Mouse (Mus musculus) CH12.LX (cell line): Measurements from ENCODE around the gene Ppara. TPM values are rescaled to one million over a fixed set of nuclear protein-coding genes. Genes with fewer than 3 reads are reported as not detected.

Experiments
- DNase-seq: peaks from one replicate; pipeline ENCODE4 v3.0.0-alpha.2; 2013; ENCODE audit errors: extremely low read depth
- H3K27ac ChIP-seq: 2 replicates; pipeline ENCODE4 v1.5.1; 2012; ENCODE audit warnings: low read depth, mild to moderate bottlenecking, control low read depth, moderate library complexity; ENCODE audit not compliant: insufficient read depth
- H3K27me3 ChIP-seq: replicated peaks from 2 replicates; pipeline ENCODE3; 2012; ENCODE audit warnings: inconsistent platforms
- H3K36me3 ChIP-seq, 2 experiments: replicated peaks in 1 of 2; 2 replicates each; pipeline versions ENCODE3 to v1.6.1; 2012; ENCODE audit warnings: inconsistent platforms in 1 of 2, low read length in 1 of 2, mild to moderate bottlenecking in 1 of 2, mixed read lengths in 1 of 2, moderate library complexity in 1 of 2; ENCODE audit not compliant: control insufficient read depth in 1 of 2, insufficient read depth in 1 of 2
- H3K4me1 ChIP-seq, 2 experiments: 2 replicates each; pipeline ENCODE4 v1.6.1; 2012; ENCODE audit warnings: inconsistent platforms in 1 of 2, moderate library complexity in 1 of 2; ENCODE audit not compliant: insufficient read depth in 2 of 2, control insufficient read depth in 1 of 2
- H3K4me2 ChIP-seq: 2 replicates; pipeline ENCODE4 v1.6.1; 2012; ENCODE audit warnings: low read depth, mild to moderate bottlenecking, control low read depth; ENCODE audit not compliant: poor library complexity, insufficient read depth, severe bottlenecking
- H3K4me3 ChIP-seq, 3 experiments: fragments of 150-350 bp in 1 of 3; sonication (generic) in 1 of 3; replicated peaks in 1 of 3; 2 replicates each; pipeline versions ENCODE3 to v1.5.1; 2011 to 2012; ENCODE audit warnings: low read depth in 2 of 3, low read length in 2 of 3, mild to moderate bottlenecking in 2 of 3, moderate library complexity in 2 of 3, control low read depth in 1 of 3, improper control_type of control experiment in 1 of 3, inconsistent platforms in 1 of 3, mixed read lengths in 1 of 3; ENCODE audit not compliant: poor library complexity in 1 of 3
- H3K79me2 ChIP-seq: replicated peaks from 2 replicates; pipeline ENCODE4 v1.6.1; 2012; ENCODE audit warnings: mild to moderate bottlenecking, moderate library complexity; ENCODE audit not compliant: control insufficient read depth, poor library complexity, insufficient read depth, severe bottlenecking; ENCODE audit errors: extremely low read depth
- H3K9ac ChIP-seq: 2 replicates; pipeline ENCODE4 v1.6.1; 2012; ENCODE audit warnings: low read depth, mild to moderate bottlenecking, control low read depth, moderate library complexity; ENCODE audit not compliant: insufficient read depth
- H3K9me3 ChIP-seq: replicated peaks from 2 replicates; pipeline ENCODE3; 2012; ENCODE audit warnings: low read length, inconsistent platforms, mixed read lengths
- CTCF ChIP-seq, 2 experiments: IDR thresholded peaks in 1 of 2; conservative IDR thresholded peaks in 1 of 2; 2 replicates each; pipeline ENCODE4 v1.5.1; 2011 to 2012; ENCODE audit warnings: low read depth in 2 of 2, low read length in 2 of 2, improper control_type of control experiment in 1 of 2, inconsistent platforms in 1 of 2, mild to moderate bottlenecking in 1 of 2, moderate library complexity in 1 of 2
- GABPA ChIP-seq: IDR thresholded peaks from 2 replicates; pipeline ENCODE4 v1.6.1; 2012; ENCODE audit warnings: low read depth, low read length, improper control_type of control experiment, inconsistent platforms; ENCODE audit not compliant: insufficient replicate concordance
- JUN ChIP-seq: IDR thresholded peaks from 2 replicates; pipeline ENCODE4 v1.6.1; 2011; ENCODE audit warnings: low read depth, mild to moderate bottlenecking, low read length, improper control_type of control experiment, moderate library complexity; ENCODE audit not compliant: insufficient read depth
- JUND ChIP-seq: conservative IDR thresholded peaks from 2 replicates; pipeline ENCODE4 v1.6.1; 2011; ENCODE audit warnings: low read depth, low read length, improper control_type of control experiment
- KAT2A ChIP-seq: IDR thresholded peaks from 2 replicates; pipeline ENCODE4 v1.6.1; 2012; ENCODE audit warnings: low read length, improper control_type of control experiment, inconsistent platforms; ENCODE audit not compliant: insufficient replicate concordance
- MEF2A ChIP-seq: IDR thresholded peaks from 2 replicates; pipeline ENCODE4 v1.6.1; 2014; ENCODE audit warnings: low read depth, mild to moderate bottlenecking, inconsistent platforms, low read length, improper control_type of control experiment, borderline replicate concordance
- NRF1 ChIP-seq: IDR thresholded peaks from 2 replicates; pipeline ENCODE4 v1.6.1; 2014; ENCODE audit warnings: low read depth, mild to moderate bottlenecking, inconsistent platforms, low read length, improper control_type of control experiment, moderate library complexity
- POLR2A ChIP-seq: IDR thresholded peaks from 2 replicates; pipeline ENCODE4 v1.6.1; 2011; ENCODE audit warnings: low read depth, mild to moderate bottlenecking, improper control_type of control experiment, low read length
- POLR2AphosphoS2 ChIP-seq: IDR thresholded peaks from 2 replicates; pipeline ENCODE4 v1.6.1; 2011; ENCODE audit warnings: low read depth, low read length, improper control_type of control experiment
- SIN3A ChIP-seq: IDR thresholded peaks from 2 replicates; pipeline ENCODE4 v1.6.1; 2012; ENCODE audit warnings: low read length, improper control_type of control experiment, inconsistent platforms
- TBP ChIP-seq: conservative IDR thresholded peaks from 2 replicates; pipeline ENCODE4 v1.6.1; 2011; ENCODE audit warnings: low read depth, low read length, improper control_type of control experiment
- TCF12 ChIP-seq: IDR thresholded peaks from 2 replicates; pipeline ENCODE4 v1.6.1; 2014; ENCODE audit warnings: low read depth, mild to moderate bottlenecking, inconsistent platforms, low read length, improper control_type of control experiment
- USF2 ChIP-seq: conservative IDR thresholded peaks from 2 replicates; pipeline ENCODE4 v1.6.1; 2011; ENCODE audit warnings: low read depth, low read length, improper control_type of control experiment
- dilution Hi-C: fragments of 300-500 bp; cut with MboI; formaldehyde crosslinking; loops from 2 replicates; pipeline ENCODE4 v1.14.3; 2020; ENCODE audit warnings: low sequenced_read_pairs; ENCODE audit not compliant: extremely low pct_unique_long_range_greater_than_20kb, extremely low pct_ligation_motif_present
- in situ Hi-C: fragments of 300-500 bp; cut with MboI; formaldehyde crosslinking; loops from 3 replicates; pipeline ENCODE4 v1.14.3; 2019; ENCODE audit warnings: low sequenced_read_pairs, low pct_ligation_motif_present, low pct_unique_long_range_greater_than_20kb, mixed read lengths
- polyA plus RNA-seq: library from polyadenylated mRNA; unstranded; fragments of >175 nt; gene quantifications from 2 replicates; pipeline ENCODE4 v1.2.1, GENCODE M21; 2012; ENCODE audit warnings: low read depth; ENCODE audit not compliant: insufficient read length
- total RNA-seq, 2 experiments: library from RNA; depleted of rRNA; stranded (reverse); fragments of 300-350 nt in 1 of 2; fragments of >200 nt in 1 of 2; gene quantifications; 2 replicates each; pipeline ENCODE4 v1.2.3; 2012 to 2014

Gene Ppara
- total and polyA plus RNA-seq, 3 experiments = not detected

DNA sequence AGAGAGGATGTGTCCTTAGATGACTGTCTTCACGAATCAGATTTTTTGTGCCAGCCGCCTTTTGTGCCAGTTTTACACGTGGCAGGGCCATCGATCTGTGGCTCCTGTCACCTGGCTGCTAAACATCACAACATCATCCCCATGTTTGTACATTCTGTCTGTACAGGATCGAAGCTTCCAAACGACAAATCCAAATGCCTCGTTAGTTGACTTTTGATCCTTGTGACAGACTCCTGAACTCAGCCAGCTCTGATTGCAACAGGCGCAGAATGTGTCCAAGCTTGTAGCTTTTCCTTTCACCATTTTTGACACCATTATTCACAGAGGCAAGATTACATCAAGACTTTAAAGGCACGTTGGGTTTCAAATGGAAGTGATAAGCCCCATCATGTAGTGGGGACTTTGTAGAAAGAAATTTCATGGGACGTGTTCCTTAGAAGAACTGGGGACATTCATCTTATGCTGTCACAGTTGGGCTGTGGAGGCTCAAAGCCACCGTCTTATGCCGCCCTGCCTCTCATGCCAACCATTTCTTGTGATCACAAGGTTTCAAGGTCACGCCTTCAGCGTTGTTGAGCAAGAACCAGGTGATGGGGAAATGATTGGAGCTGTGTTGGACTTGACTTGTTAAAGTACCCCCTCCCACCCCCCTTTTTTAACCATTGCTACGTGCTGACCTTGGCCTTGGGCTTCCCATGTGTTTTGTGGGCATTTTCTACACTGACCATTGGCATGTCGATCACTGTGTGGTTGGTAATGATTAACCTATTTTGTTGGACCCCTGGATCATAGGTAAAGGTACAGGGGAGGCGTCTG, 36.7 kb downstream of the Ppara start:
- Histone ChIP-seq H3K79me2 (no peaks in the 10 kb centered on the region), H3K4me3 (no peak overlapping the region), H3K4me2 (no peak overlapping the region), H3K27ac (no peak overlapping the region), H3K27me3 (peaks cover 64% of the 10 kb centered on the region), H3K4me1 (peaks cover 2 to 4% of the 10 kb centered on the region in 2 experiments; a peak in 2 of 4 replicates), H3K36me3 (no peaks in the 10 kb centered on the region), H3K9me3 (no peaks in the 10 kb centered on the region), H3K9ac (no peak overlapping the region)
- dilution Hi-C loops (no loop called here), in situ Hi-C loops (no loop called here)
- TF ChIP-seq MEF2A (no peak), JUN (no peak), NRF1 (no peak), TBP (no peak), POLR2A (no peak), POLR2AphosphoS2 (no peak), JUND (no peak), GABPA (no peak), TCF12 (no peak)
- no peak for DNase-seq

GRCm38 (mm10) chr15:85772146-85772740, 37.5 kb downstream of the Ppara start:
- no peak for TF ChIP-seq KAT2A
- TF ChIP-seq USF2 = no peak
- peak in 1 of 2 experiments; percentile 11; a peak in 1 of 4 replicates for TF ChIP-seq CTCF (conservative IDR thresholded peaks at IDR 0.05 in 1 of 2, IDR thresholded peaks at IDR 0.05 in 1 of 2; ENCODE audit: low read depth in 2 of 2, low read length in 2 of 2)
- no peak for TF ChIP-seq TCF12
- Histone ChIP-seq H3K79me2 (no peaks in the 10 kb centered on the region), H3K9me3 (no peaks in the 10 kb centered on the region), H3K4me2 (no peak overlapping the region), H3K4me1 (peaks cover 2 to 8% of the 10 kb centered on the region in 2 experiments; a peak in 2 of 4 replicates), H3K36me3 (no peaks in the 10 kb centered on the region), H3K4me3 (no peak overlapping the region), H3K27ac (no peak overlapping the region), H3K9ac (no peak overlapping the region), H3K27me3 (peaks cover 58% of the 10 kb centered on the region)
- in situ Hi-C loops = no loop called here
- dilution Hi-C loops = no loop called here
- DNase-seq = no peak

DNA sequence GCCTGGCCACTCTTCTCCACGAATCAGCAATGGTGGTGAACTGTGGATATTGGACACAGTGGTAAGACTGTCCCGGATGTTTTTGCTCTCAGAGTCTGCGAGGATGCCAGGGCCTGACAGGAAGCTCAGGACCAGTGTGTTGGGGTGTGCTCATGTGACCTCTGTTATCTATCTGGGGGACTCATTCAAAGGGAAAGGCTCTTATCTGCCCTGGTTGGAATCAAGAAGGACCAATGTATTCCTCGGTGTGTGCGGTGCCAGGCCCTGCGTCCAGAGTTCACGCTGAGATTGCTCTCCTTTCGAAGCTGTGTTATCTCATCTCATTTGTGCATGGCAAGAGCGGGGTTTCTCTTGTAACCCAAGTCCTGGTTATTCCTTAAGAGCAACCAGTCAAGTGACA, 39.6 kb downstream of the Ppara start:
- H3K27me3 ChIP-seq = peaks cover 38% of the 10 kb centered on the region
- H3K4me1 ChIP-seq = peaks cover 2 to 8% of the 10 kb centered on the region in 2 experiments; a peak in 2 of 4 replicates
- TF ChIP-seq SIN3A = no peak
- H3K79me2 ChIP-seq = no peaks in the 10 kb centered on the region
- H3K4me3 ChIP-seq = no peak overlapping the region
- no peak overlapping the region for H3K4me2 ChIP-seq
- H3K36me3 ChIP-seq = no peaks in the 10 kb centered on the region
- DNase-seq = no peak
- in situ Hi-C loops (no loop called here), dilution Hi-C loops (no loop called here)
- H3K27ac ChIP-seq = no peak overlapping the region
- no peaks in the 10 kb centered on the region for H3K9me3 ChIP-seq
- no peak overlapping the region for H3K9ac ChIP-seq
